Mouse (Mus musculus) heart, postnatal 36 days (tissue): Measurements from ENCODE around the gene Nt5dc2. TPM values are rescaled to one million over a fixed set of nuclear protein-coding genes. Genes with fewer than 3 reads are reported as not detected.

Source experiments
- DNase-seq, 2 experiments: peaks; one replicate each; pipeline ENCODE4 v3.0.0; 2021 to 2022
- intact Hi-C: fragments of 180-260 bp; cut with DNase I; formaldehyde crosslinking; loops from one replicate; pipeline ENCODE4 v1.15.1; 2025
- total RNA-seq, 2 experiments: library from RNA; stranded (reverse); gene quantifications; 2 replicates each; pipeline ENCODE4 v1.2.3; 2021

The Nt5dc2 gene
- total RNA-seq, 2 experiments from 2014 or later = 19.5 to 19.9 TPM

DNA sequence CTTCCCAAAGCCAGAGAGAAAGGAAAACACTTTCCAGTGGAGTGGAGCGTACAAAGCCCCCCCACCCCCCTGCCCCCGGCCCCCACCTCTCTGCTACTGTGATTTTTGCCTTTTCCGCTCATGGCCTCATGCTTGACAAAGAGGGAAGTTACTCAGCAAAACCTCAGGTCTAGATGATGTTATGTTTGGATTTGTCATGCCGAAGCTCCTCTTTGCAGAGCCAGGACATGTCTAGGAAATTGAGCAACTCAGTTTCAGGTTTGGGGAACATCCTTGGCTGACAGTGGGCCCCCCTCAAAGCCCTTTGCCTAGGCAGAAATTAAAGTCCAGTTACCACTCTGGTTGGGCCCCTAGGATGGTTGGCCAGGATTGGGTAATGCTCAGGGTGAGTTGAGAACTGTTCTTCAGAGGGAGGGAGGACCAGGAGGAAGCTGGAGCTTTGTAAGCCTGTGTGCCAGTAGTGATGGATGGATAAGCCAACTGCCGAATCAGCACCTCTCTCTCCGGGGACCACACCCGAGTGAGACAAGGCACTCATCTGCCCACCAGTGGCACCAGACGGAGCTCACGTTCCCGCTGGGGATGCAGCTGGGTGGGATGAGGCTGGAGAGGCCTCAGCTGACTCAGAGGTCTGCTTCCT lies 35.3 kb downstream of the Nt5dc2 start:
- peak in 1 of 2 experiments; percentile 43 for DNase-seq
- intact Hi-C loops = no loop called here

- no peak for DNase-seq
- intact Hi-C loops = no loop called here
These were observed 36.0 kb downstream of the Nt5dc2 start for GRCm38 (mm10) chr14:31166827-31167226.

DNA sequence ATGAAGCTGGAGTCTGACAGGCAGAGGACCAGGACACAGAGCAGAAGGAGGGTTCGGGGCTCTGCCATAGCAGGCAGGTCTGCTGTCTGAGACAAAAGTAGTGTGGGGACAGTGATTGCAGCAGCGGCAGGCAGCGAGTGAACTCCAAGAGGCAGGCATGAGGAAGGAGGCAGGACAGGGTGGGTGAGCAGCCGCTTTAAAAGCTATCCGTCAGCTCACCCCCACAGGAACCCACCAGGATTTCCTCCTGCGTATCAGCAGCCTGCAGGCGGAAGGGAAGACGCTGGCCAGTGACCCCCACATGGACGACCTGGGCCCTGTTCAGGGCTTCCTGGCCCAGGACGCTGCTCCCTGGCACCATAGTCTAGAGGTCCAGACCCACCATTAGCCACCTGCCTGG lies 37.6 kb downstream of the Nt5dc2 start, which contains the start of gene Stab1:
Gene Stab1 (minus strand): TSS at position 217 of the 400 bp plus-strand sequence.
- intact Hi-C loops = no loop called here
- peak; percentile 65 to 69 for DNase-seq

GRCm38 (mm10) chr14:31169508-31169907 lies 38.7 kb downstream of the Nt5dc2 start:
- no peak for DNase-seq
- intact Hi-C loops = no loop called here

DNA sequence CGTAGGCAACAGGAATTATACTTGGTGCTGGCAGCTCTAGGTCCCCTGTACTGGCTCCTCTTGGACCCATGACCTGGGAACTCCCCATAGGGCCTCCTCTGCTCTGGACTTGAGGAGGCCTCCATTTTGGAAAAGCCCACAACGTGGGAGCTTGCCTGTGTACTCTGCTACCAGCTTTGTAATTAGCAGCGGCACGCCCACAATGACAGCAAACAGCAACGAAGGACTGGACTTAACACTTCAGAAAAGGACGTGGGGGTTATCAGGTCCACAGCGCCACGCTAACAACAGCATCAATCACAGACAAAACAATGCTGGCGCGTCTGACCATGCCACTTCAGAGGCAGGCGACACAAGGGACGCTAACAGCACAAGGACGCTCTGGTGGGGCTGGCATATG lies 40.1 kb downstream of the Nt5dc2 start:
- intact Hi-C loops = no loop called here
- DNase-seq = no peak

DNA sequence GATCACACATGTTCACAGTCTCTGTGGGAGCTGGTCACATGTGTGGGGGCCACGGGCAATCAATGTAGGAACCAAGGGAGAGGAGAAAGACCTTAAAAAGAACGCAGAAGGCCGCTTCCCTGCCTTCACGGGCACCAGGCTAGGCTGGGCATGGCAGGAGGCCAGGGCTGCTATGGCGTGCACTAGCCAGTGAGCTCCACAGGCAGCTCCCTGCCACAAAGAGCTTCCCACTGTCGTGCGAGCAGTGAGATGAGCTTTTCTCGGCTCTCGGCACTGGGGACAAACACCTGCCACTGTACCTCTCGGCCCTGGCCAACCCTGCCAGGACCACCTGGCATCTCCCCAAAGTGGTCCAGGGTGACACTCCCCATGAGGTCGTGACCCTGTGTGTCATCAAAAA lies 40.5 kb downstream of the Nt5dc2 start:
- no peak for DNase-seq
- intact Hi-C loops = no loop called here

DNA sequence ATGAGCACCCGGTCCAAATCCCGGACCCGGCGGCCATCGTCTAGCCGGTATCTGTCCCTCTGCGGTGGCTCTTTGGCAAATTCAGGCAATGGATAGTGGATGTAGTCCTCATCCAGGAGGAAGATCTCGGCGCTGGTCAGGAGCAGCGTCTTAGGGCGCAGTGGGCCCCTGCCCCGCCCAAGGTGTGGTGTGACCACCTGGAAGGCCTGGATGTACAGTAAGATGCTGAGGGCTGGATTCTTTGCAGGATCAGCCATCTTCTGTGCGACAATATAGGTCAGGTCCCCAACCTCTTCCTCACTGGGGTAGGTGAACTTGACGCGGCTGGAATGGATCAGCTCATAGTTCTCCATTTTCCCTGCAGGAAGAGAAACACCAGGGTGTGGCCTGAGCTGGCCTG lies 41.0 kb downstream of the Nt5dc2 start:
- no peak for DNase-seq
- intact Hi-C loops = no loop called here

GRCm38 (mm10) chr14:31172781-31173455 lies 42.1 kb downstream of the Nt5dc2 start:
- intact Hi-C loops = no loop called here
- no peak for DNase-seq

- intact Hi-C loops = no loop called here
- DNase-seq = no peak
These were observed 42.7 kb downstream of the Nt5dc2 start for GRCm38 (mm10) chr14:31173537-31173936.

DNA sequence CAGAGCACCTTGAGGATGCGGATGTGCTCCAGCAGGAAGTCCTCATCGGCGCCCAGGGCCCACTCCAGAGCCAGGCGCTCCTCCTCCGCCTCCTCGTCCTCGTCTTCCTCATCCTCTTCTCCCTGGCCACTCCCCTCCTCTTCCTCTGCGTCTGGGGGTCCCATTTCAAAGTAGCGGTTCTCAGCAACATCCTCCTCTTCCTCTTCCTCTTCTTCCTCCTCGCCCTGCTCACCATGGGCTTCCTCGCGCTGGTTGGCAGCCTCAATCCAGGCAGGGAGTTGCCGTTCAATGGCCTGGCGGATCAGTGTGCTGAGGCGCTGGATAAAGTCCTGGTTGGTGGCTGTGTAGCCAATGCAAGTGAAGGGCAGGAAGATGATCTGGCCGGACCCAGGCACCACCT lies 46.4 kb downstream of the Nt5dc2 start:
- intact Hi-C loops = no loop called here
- DNase-seq = no peak

DNA sequence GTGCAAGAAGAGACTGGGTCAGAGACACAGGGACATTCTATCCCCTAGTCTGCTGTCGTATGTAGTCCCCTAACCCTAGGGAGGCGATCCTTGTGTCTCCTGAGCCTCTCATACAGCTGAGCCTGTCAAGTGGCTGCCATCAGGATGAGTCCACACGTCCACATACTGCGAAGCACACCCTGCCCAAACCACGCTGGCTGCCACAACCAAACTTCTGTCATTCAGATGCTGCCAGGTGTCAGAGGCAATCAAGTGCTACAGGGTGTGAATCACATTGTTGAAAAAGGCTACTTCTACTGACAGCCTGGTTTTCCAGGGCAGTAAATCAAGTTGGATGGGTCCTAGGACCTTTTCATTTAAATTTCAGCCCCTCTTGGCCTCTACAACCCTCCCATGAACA lies 46.9 kb downstream of the Nt5dc2 start:
- DNase-seq = no peak
- intact Hi-C loops = no loop called here

DNA sequence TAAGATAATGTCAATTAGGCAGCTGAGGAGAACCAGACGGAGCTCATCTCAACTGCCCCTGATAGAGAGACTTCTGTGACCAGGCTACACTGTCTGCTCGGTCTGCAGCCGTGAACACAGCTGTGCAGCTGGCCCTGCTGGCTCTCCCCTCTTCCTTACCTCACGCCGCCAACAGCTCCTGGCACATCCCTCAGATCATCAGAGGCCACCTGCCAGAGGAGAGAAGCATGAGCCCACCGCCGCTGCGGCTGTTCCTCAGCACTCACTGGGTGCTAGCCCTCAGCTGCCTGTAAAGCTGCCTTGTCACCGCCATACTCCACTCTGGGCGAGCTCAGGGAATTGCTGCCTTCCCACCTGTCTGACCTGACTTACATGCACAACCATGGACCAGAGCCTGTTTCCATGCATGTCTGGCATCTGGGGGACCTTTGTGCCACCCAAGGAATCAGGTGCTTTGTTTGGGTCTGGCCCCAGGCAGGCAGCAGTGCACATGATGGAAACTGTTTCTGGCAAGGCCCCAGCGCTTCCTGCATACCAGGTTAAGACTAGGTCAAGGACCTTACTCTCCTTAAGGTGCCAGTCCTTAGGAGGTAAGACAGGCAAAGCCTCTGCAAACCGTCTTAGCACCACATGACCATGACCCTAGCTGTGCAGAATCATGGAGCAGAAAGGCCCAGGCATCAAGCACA lies 49.0 kb downstream of the Nt5dc2 start:
- DNase-seq = no peak
- intact Hi-C loops = no loop called here

DNA sequence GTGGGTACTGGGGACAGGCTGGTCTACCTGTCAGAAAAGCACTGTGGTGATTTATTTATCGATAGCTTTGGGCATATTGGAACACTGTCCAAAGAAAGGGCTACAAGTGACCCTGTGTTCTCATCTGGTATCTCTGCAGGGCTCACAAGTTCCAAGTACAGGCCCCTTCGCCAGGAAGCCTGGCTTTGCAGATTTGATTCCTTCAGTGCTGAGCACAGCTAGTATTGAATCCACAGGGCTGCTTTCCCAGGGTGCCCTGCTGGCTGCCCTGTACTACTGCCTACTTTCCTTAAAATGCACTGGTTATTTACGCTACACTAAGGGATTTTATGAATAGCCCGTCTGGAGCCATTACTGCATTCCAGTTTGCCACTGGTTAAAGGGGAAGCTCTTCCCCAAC lies 50.7 kb downstream of the Nt5dc2 start:
- intact Hi-C loops = no loop called here
- DNase-seq = no peak

GRCm38 (mm10) chr14:31182786-31183290 lies 52.0 kb downstream of the Nt5dc2 start:
- intact Hi-C loops = no loop called here
- no peak for DNase-seq

DNA sequence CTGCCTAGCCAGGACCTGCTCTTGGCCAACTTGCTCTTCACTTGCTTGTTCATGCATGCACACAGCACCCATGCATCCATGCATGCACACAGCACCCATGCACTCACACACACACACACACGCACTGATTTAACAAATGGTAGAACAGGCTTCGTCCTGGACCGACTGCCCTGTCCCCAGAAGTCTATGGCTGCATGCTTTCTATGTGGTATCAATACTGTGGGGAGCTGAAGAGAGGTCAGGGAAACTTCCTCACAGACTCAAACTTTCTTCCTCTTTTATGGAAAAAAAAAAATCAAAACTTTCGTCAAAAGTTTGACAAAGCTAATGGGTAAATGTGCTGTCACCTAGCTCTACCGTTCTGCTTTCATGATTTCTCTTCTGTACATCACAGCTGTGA lies 52.7 kb downstream of the Nt5dc2 start:
- intact Hi-C loops = no loop called here
- DNase-seq = no peak

DNA sequence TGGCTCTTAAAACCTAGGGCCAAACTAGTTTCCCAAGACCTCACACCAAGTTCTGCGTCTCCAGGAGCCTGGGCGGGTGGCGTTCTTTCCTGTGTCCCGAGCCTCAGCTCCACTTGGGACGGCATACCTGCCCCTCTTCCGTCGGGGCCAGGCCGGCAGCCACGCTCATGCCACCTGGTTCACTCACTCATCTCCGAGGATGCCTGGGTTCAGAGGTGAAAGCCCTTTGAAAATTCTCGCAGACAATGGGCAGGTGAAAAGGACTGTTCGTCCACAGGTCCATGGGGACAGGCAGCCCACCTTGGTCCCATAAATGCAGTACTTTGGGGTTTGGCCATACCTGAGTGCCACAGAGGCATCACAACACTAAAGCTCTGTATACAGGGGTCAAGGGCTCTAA lies 53.3 kb downstream of the Nt5dc2 start:
- DNase-seq = no peak
- intact Hi-C loops = no loop called here

DNA sequence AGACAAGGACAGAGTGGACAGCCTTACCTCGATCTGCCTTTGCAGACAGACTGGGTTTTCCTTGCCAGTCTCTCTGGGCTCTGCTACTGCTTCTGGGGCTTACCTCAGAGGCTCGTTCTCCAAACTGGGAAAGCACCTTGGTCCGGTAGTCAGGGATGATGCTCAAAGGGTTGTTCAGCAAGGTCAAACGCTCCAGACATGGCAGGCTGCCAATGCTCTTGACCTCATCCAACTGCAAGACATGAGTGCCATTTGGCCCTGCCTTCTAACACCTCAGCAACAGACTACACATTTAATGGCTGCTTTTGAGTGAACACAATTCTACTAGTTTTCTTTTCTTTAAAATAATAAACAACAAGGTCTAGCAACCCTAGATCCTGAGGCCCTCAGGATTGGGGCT lies 55.8 kb downstream of the Nt5dc2 start:
- peak in 1 of 2 experiments; percentile 54 for DNase-seq
- intact Hi-C loops = no loop called here

Other genes starting within 250 kb of the Nt5dc2 start
- 1 to 10 TPM; 5.5 to 7.4 TPM for gene Itih4, start 244.6 kb upstream of the Nt5dc2 start, total RNA-seq
- gene Itih3, start 207.3 kb upstream of the Nt5dc2 start, total RNA-seq = 1 to 10 TPM in 1 of 2 experiments, under 1 TPM in 1; 0.73 to 1.2 TPM
- gene Itih1, start 187.8 kb upstream of the Nt5dc2 start, total RNA-seq = not detected
- 1 to 10 TPM; 4.6 TPM for gene Nek4, start 179.7 kb upstream of the Nt5dc2 start, total RNA-seq
- gene Glt8d1, start 129.7 kb upstream of the Nt5dc2 start, total RNA-seq = 10 to 100 TPM; 21.8 to 26.0 TPM
- gene Spcs1, start 129.4 kb upstream of the Nt5dc2 start, total RNA-seq = 100 to 1,000 TPM; 136 to 141 TPM
- gene Pbrm1, start 111.9 kb upstream of the Nt5dc2 start, total RNA-seq = 10 to 100 TPM; 49.9 to 53.8 TPM
- 10 to 100 TPM; 21.6 to 24.2 TPM for gene Gnl3, start 111.9 kb upstream of the Nt5dc2 start, total RNA-seq
- 10 to 100 TPM; 64.8 to 72.2 TPM for gene Smim4, start 2.1 kb upstream of the Nt5dc2 start, total RNA-seq
- gene Stab1, start 37.6 kb downstream of the Nt5dc2 start, total RNA-seq = 10 to 100 TPM; 66.1 to 85.9 TPM
- 1,000 to 10,000 TPM; 4,706 to 5,436 TPM for gene Tnnc1, start 77.3 kb downstream of the Nt5dc2 start, total RNA-seq
- gene Nisch, start 85.9 kb downstream of the Nt5dc2 start, total RNA-seq = 100 to 1,000 TPM; 128 to 143 TPM
- 10 to 100 TPM; 14.2 to 18.3 TPM for gene Sema3g, start 86.8 kb downstream of the Nt5dc2 start, total RNA-seq
- gene Phf7, start 120.3 kb downstream of the Nt5dc2 start, total RNA-seq = 1 to 10 TPM; 3.8 to 4.3 TPM
- 10 to 100 TPM; 44.8 to 45.2 TPM for gene Bap1, start 120.4 kb downstream of the Nt5dc2 start, total RNA-seq
- gene Dnah1, start 192.8 kb downstream of the Nt5dc2 start, total RNA-seq = under 1 TPM in 1 of 2 experiments, not detected in 1; 0.06 TPM
- 10 to 100 TPM; 33.2 to 33.9 TPM for gene Capn7, start 205.6 kb downstream of the Nt5dc2 start, total RNA-seq